Mouse (Mus musculus): ENCODE data around the gene Jtb.

DNA sequence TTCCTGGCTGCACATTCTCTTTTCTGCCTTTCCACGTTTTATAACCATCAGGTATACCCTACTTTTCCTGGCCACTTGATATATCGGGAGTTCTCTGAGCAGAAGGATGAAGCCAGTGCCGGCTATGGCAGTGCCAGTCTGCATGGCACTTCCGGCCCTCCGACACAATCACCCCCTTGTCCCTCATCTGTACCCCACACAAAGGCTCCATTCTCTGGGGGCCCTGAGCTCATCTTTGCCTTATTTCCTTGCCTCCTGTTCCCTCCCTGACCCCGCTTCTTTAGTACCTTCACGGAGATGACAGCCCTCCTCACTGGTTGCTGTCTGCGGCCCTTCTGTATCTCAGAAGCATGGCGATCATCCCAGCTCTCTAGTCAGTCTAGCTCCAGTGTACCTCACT is 49.3 kb downstream of the Jtb start:
- TF ChIP-seq CTCF (IDR thresholded peaks at IDR 0.05; ENCODE audit: extremely low read depth, insufficient read length, insufficient replicate concordance, low read depth, low read length) (no peak), POLR2A (IDR thresholded peaks at IDR 0.05; ENCODE audit: low read depth, low read length) (no peak)

Data from small intestine, adult 2 months (tissue).